In genomic region chr17:32470795-32471194, GRCm38 (mm10) we compare ENCODE assay signal across 32 mouse cellular contexts. TPM values are rescaled to one million over a fixed set of nuclear protein-coding genes. Genes with fewer than 3 reads are reported as not detected.
A peak's percentile ranks its signal among the peaks of the same experiment; 100 is the strongest.
DNase-seq lines count a peak whose midpoint lies in the region; ATAC-seq lines count a peak whose summit lies in the region.
"Had no signal": no experiment of that assay in that cellular context is flagged by ENCODE, and none has a peak within 500 bp of the region (broad histone marks: within the 10 kb centered on the region; RNA-seq: fewer than 3 reads in every experiment).

No protein-coding gene starts in this region.

- H3K4me2 ChIP-seq in intestine, embryonic 15.5 days (replicated peaks) = no peak overlapping the region
- H3K4me2 ChIP-seq: embryonic facial prominence, embryonic 12.5 days; embryonic facial prominence, embryonic 15.5 days; heart, embryonic 12.5 days; heart, embryonic 15.5 days; hindbrain, embryonic 13.5 days had no signal

- ATAC-seq in CD4-positive, CD25-positive, alpha-beta regulatory T cell, adult 4 months = peak; percentile 99
- no peak for ATAC-seq in intestine, embryonic 15.5 days
- ATAC-seq: forebrain, embryonic 14.5 days; forebrain, postnatal 0 days; hindbrain, postnatal 0 days; intestine, embryonic 16.5 days had no signal

- H3K9ac ChIP-seq in intestine, embryonic 15.5 days = no peak overlapping the region
- H3K9ac ChIP-seq: embryonic facial prominence, embryonic 12.5 days; embryonic facial prominence, embryonic 15.5 days; forebrain, postnatal 0 days; heart, embryonic 12.5 days; heart, embryonic 15.5 days; hindbrain, embryonic 13.5 days had no signal

- H3K27ac ChIP-seq in intestine, embryonic 15.5 days = no peak overlapping the region
- H3K27ac ChIP-seq: embryonic facial prominence, embryonic 12.5 days; embryonic facial prominence, embryonic 15.5 days; gastrocnemius, adult 2 months; heart, embryonic 15.5 days; hindbrain, embryonic 10.5 days; hindbrain, embryonic 13.5 days; hindbrain, postnatal 0 days had no signal

- no peaks in the 10 kb centered on the region for H3K9me3 ChIP-seq in intestine, embryonic 15.5 days
- H3K9me3 ChIP-seq: embryonic facial prominence, embryonic 12.5 days; embryonic facial prominence, embryonic 15.5 days; heart, embryonic 12.5 days; heart, embryonic 15.5 days; hindbrain, embryonic 10.5 days; hindbrain, embryonic 13.5 days had no signal

- H3K4me1 ChIP-seq in intestine, embryonic 15.5 days (replicated peaks) = no peaks in the 10 kb centered on the region
- H3K4me1 ChIP-seq: embryonic facial prominence, embryonic 12.5 days; embryonic facial prominence, embryonic 15.5 days; heart, embryonic 12.5 days; heart, embryonic 15.5 days; hindbrain, embryonic 10.5 days; hindbrain, embryonic 13.5 days had no signal

- no peaks in the 10 kb centered on the region for H3K36me3 ChIP-seq in intestine, embryonic 15.5 days
- H3K36me3 ChIP-seq: embryonic facial prominence, embryonic 12.5 days; embryonic facial prominence, embryonic 15.5 days; heart, embryonic 12.5 days; heart, embryonic 15.5 days; hindbrain, embryonic 10.5 days; hindbrain, embryonic 13.5 days had no signal

- H3K4me3 ChIP-seq in intestine, embryonic 15.5 days (replicated peaks) = no peak overlapping the region
- H3K4me3 ChIP-seq: embryonic facial prominence, embryonic 12.5 days; embryonic facial prominence, embryonic 15.5 days; gastrocnemius, adult 2 months; heart, embryonic 12.5 days; heart, embryonic 15.5 days; hindbrain, embryonic 10.5 days; hindbrain, embryonic 13.5 days had no signal

- DNase-seq in A20 (ENCODE audit: low read depth, low spot score) = peak; percentile 45
- DNase-seq in induced T-regulatory cell, adult 2 months (ENCODE audit: low read depth) = peak; percentile 88
- DNase-seq in layer of hippocampus, postnatal 25 days (ENCODE audit: extremely low spot score in 1 of 2, low spot score in 1 of 2) = no peak
- DNase-seq in right cerebral cortex, postnatal 4 days = no peak
- DNase-seq: adrenal gland, postnatal 10 days; adrenal gland, postnatal 36 days; B cell, adult 2 months; cerebellum, adult 18-20 months; cerebellum, adult 9-10 months; cerebellum, postnatal 14 days; forebrain, postnatal 0 days; gastrocnemius, adult 2 months; gastrocnemius, postnatal 14 days; heart, adult 11 months; heart, postnatal 10 days; heart, postnatal 36 days; kidney, adult 18-20 months had no signal

- no peaks in the 10 kb centered on the region; the same call in 1 of the 2 replicates for H3K27me3 ChIP-seq in intestine, embryonic 15.5 days (replicated peaks)
- H3K27me3 ChIP-seq: embryonic facial prominence, embryonic 12.5 days; embryonic facial prominence, embryonic 15.5 days; heart, embryonic 12.5 days; hindbrain, embryonic 13.5 days had no signal

- 83% methylated on average over 4 of the region's 4 CpGs for WGBS in intestine, embryonic 15.5 days

RNA-seq across cellular contexts. Expression of gene Cyp4f39, which starts 18.3 kb away (rescaled TPM):
- polyA plus RNA-seq in CD4-positive, CD25-positive, alpha-beta regulatory T cell, adult 4 months (2017; shearing (Covaris generic)) = 1 to 10 TPM in 1 of 2 experiments, under 1 TPM in 1; 0.58 to 1.2 TPM
- total RNA-seq in layer of hippocampus, postnatal 25 days (2021) = not detected
- 0.29 and 0.35 TPM in 2 replicates for polyA plus RNA-seq in intestine, embryonic 15.5 days (2015; fragmentation: Nextera tagmentation; extraction: Ambion mirVana)
- total RNA-seq: adrenal gland, adult 18-20 months; adrenal gland, postnatal 36 days; gastrocnemius, postnatal 4 days; heart, postnatal 36 days; MEL had no signal
- polyA plus RNA-seq: frontal cortex, adult 2 months had no signal

RNA-seq across cellular contexts. Expression of gene Cyp4f17, which starts 35.1 kb away (rescaled TPM):
- 10 to 100 TPM; 11.0 to 13.1 TPM for polyA plus RNA-seq in CD4-positive, CD25-positive, alpha-beta regulatory T cell, adult 4 months (2017; shearing (Covaris generic))
- total RNA-seq in layer of hippocampus, postnatal 25 days (2021) = 1 to 10 TPM; 3.4 to 6.0 TPM
- polyA plus RNA-seq in intestine, embryonic 15.5 days (2015; fragmentation: Nextera tagmentation; extraction: Ambion mirVana) = 4.8 and 5.5 TPM in 2 replicates

RNA-seq across cellular contexts. Expression of gene Pglyrp2, which starts 46.8 kb away (rescaled TPM):
- 100 to 1,000 TPM in 1 of 2 experiments, 10 to 100 TPM in 1; 86.6 to 132 TPM for polyA plus RNA-seq in CD4-positive, CD25-positive, alpha-beta regulatory T cell, adult 4 months (2017; shearing (Covaris generic))
- not detected for total RNA-seq in layer of hippocampus, postnatal 25 days (2021)
- polyA plus RNA-seq in intestine, embryonic 15.5 days (2015; fragmentation: Nextera tagmentation; extraction: Ambion mirVana) = 0.28 and 0.40 TPM in 2 replicates
- total RNA-seq: forebrain, postnatal 0 days; gastrocnemius, adult 2 months; gastrocnemius, postnatal 14 days; heart, postnatal 36 days; hindbrain, postnatal 0 days had no signal
- polyA plus RNA-seq: forebrain, embryonic 14.5 days; forebrain, postnatal 0 days; frontal cortex, adult 2 months; heart, embryonic 12.5 days; hindbrain, embryonic 10.5 days; hindbrain, postnatal 0 days had no signal

Comparison
In these comparisons a context has a peak if more than half of its experiments do, and no peak if none do; other contexts are left out.
1. DNase-seq: peak in A20 (single experiment) and induced T-regulatory cell, adult 2 months (single experiment); none in layer of hippocampus, postnatal 25 days (0 of 2) and right cerebral cortex, postnatal 4 days (single experiment).
2. RNA of gene Pglyrp2, which starts 46.8 kb away (polyA plus RNA-seq): 86.6 to 132 TPM in CD4-positive, CD25-positive, alpha-beta regulatory T cell, adult 4 months; 0.28 to 0.40 TPM in intestine, embryonic 15.5 days; every median in the first group is over 10 times any median in the second.